ENCODE assay signal across 13 mouse cellular contexts in the genomic region with DNA sequence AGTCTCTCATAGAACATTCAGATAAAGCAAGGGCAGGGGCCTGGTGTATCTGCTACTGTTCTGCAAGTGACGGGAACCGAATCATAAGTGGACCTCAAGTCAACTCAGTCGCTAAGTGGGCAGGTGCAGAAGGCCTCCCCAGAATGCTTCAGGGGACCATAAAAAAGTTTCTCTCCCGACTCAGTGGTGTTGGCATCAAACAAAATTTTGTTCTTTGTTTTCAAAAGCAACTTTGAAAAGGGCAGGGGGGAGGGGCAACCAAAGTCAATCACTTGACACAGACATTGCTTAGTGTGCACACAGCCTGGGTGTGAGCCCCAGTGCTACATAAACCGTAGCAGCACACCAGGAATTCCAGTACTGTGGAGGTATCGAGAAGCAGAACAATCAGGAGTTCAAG.
"Had no signal": no experiment of that assay in that cellular context is flagged by ENCODE, and none has a peak within 500 bp of the region (broad histone marks: within the 10 kb centered on the region; RNA-seq: fewer than 3 reads in every experiment).

No protein-coding gene starts in this region.

- H3K4me1 ChIP-seq: limb, embryonic 15.5 days; liver, embryonic 12.5 days; lung, embryonic 15.5 days; midbrain, embryonic 12.5 days had no signal

- H3K27me3 ChIP-seq: limb, embryonic 15.5 days; liver, embryonic 12.5 days; lung, embryonic 15.5 days; midbrain, embryonic 12.5 days had no signal

- H3K4me3 ChIP-seq: limb, embryonic 15.5 days; liver, embryonic 12.5 days; lung, embryonic 15.5 days; midbrain, embryonic 12.5 days had no signal

- H3K9me3 ChIP-seq: limb, embryonic 15.5 days; liver, embryonic 12.5 days; lung, embryonic 15.5 days; midbrain, embryonic 12.5 days had no signal

- H3K27ac ChIP-seq: limb, embryonic 15.5 days; liver, embryonic 12.5 days; lung, embryonic 15.5 days; midbrain, embryonic 12.5 days had no signal

- H3K4me2 ChIP-seq: limb, embryonic 15.5 days; liver, embryonic 12.5 days; lung, embryonic 15.5 days; midbrain, embryonic 12.5 days had no signal

- H3K36me3 ChIP-seq: limb, embryonic 15.5 days; liver, embryonic 12.5 days; lung, embryonic 15.5 days; midbrain, embryonic 12.5 days had no signal

- H3K9ac ChIP-seq: limb, embryonic 15.5 days; liver, embryonic 12.5 days; lung, embryonic 15.5 days; midbrain, embryonic 12.5 days had no signal

- ATAC-seq: intestine, postnatal 0 days; liver, embryonic 12.5 days; midbrain, embryonic 16.5 days had no signal

- DNase-seq: kidney, adult 8-10 months; kidney, postnatal 36 days; layer of hippocampus, adult 9-11 months; layer of hippocampus, postnatal 36 days; lung, postnatal 14 days; right cerebral cortex, adult 18-20 months; right cerebral cortex, postnatal 25 days had no signal
